Mouse (Mus musculus) CH12.LX (cell line): ENCODE measurements around the gene Appbp2.

Experiments
- CTCF ChIP-seq, 2 experiments: IDR thresholded peaks in 1 of 2; conservative IDR thresholded peaks in 1 of 2; 2 replicates each; pipeline ENCODE4 v1.5.1; 2011 to 2012; ENCODE audit warnings: low read depth in 2 of 2, low read length in 2 of 2, improper control_type of control experiment in 1 of 2, inconsistent platforms in 1 of 2, mild to moderate bottlenecking in 1 of 2, moderate library complexity in 1 of 2
- ELF1 ChIP-seq: IDR thresholded peaks from 2 replicates; pipeline ENCODE4 v1.6.1; 2014; ENCODE audit warnings: low read depth, mild to moderate bottlenecking, inconsistent platforms, low read length, improper control_type of control experiment
- EP300 ChIP-seq: IDR thresholded peaks from 2 replicates; pipeline ENCODE4 v1.6.1; 2011; ENCODE audit warnings: low read length, improper control_type of control experiment
- GABPA ChIP-seq: IDR thresholded peaks from 2 replicates; pipeline ENCODE4 v1.6.1; 2012; ENCODE audit warnings: low read depth, low read length, improper control_type of control experiment, inconsistent platforms; ENCODE audit not compliant: insufficient replicate concordance
- JUND ChIP-seq: conservative IDR thresholded peaks from 2 replicates; pipeline ENCODE4 v1.6.1; 2011; ENCODE audit warnings: low read depth, low read length, improper control_type of control experiment
- POLR2A ChIP-seq: IDR thresholded peaks from 2 replicates; pipeline ENCODE4 v1.6.1; 2011; ENCODE audit warnings: low read depth, mild to moderate bottlenecking, improper control_type of control experiment, low read length
- POLR2AphosphoS2 ChIP-seq: IDR thresholded peaks from 2 replicates; pipeline ENCODE4 v1.6.1; 2011; ENCODE audit warnings: low read depth, low read length, improper control_type of control experiment
- TBP ChIP-seq: conservative IDR thresholded peaks from 2 replicates; pipeline ENCODE4 v1.6.1; 2011; ENCODE audit warnings: low read depth, low read length, improper control_type of control experiment
- TCF12 ChIP-seq: IDR thresholded peaks from 2 replicates; pipeline ENCODE4 v1.6.1; 2014; ENCODE audit warnings: low read depth, mild to moderate bottlenecking, inconsistent platforms, low read length, improper control_type of control experiment

- TF ChIP-seq GABPA (no peak), ELF1 (no peak), TBP (no peak), CTCF (conservative IDR thresholded peaks at IDR 0.05 in 1 of 2, IDR thresholded peaks at IDR 0.05 in 1 of 2; ENCODE audit: low read depth in 2 of 2, low read length in 2 of 2) (no peak), POLR2AphosphoS2 (no peak), TCF12 (no peak), JUND (no peak), POLR2A (no peak), EP300 (no peak)
Observed at GRCm38 (mm10) chr11:85211151-85211550, 23.8 kb downstream of the Appbp2 start.
